Mouse (Mus musculus): ENCODE results near the gene Vmn2r73. TPM values are rescaled to one million over a fixed set of nuclear protein-coding genes. Genes with fewer than 3 reads are reported as not detected.
"Not testable (repeated sequence)": the region's sequence is repeated elsewhere in the genome, so short reads cannot be mapped to it uniquely, and the experiment has no call there.

Gene Vmn2r73
- not detected in 2 replicates for total RNA-seq (2017)

DNA sequence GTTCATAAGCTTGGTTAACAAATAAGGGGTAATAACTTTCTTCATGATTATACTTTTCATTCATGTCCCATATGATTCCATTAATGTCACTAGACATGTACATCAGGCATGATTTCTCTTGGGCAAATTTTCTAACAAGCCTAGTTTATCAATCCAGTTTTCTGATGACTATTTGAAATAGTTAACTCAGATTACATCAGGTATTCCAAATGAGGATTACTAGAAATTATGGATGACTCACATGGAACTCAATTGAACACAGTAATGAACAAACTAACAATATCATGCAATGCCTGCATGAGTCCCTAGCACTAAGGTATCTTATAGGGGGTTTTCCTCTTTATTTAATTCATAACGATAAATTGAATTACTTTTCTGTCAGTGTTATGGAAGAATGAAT, at the start of gene Vmn2r73:
Vmn2r73 (minus strand) TSS at position 101 of the 400 bp plus-strand sequence.
- ATAC-seq (replicated peaks in 1 of 2; ENCODE audit: insufficient read depth in 1 of 2, low FRiP score in 2 of 2, low TSS enrichment in 1 of 2, low read depth in 1 of 2, poor library complexity in 2 of 2, severe bottlenecking in 2 of 2), result no peak

DNA sequence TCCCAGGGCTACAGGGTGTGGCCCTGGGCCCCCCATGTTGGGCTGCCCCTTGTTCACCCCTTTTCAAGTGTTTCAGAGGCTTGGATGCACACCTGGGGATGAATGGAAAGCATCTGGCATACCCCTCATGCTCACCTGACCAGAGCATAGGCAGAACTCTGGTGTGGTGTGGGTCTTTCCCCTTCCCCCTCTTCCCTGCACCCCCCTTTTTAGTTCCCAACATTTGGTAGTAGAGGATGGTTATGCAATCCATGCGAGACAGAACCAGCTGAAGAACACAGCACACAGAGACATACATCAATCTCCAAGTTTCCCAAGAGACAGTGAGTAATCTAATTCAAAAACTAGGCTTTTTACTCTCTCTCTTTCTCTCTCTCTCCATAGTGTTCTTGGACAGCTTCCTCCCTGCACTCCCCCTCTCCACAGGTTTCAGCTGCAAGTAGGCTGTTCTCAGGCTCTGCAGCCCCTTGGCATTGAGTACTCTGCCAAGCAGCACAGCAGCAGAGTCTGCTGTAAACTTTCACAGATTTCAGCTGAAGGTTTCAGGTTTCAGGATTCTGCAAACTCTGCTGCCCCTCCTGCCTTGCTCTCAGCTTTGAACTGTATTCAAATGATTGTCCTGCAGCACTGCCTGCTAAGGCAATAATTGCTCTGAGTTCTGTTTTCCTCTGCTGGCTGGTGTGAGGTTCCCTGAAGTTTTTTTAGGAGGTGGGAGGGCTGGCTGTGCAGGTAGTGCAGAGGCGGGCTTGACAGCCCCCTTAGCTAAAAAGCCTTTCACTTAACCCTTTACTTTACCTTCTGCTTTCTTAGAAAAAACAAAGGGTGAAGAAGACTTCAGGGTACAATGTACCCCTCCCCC, 35.7 kb downstream of the Vmn2r73 start:
- ATAC-seq (replicated peaks in 1 of 2; ENCODE audit: insufficient read depth in 1 of 2, low FRiP score in 2 of 2, low TSS enrichment in 1 of 2, low read depth in 1 of 2, poor library complexity in 2 of 2, severe bottlenecking in 2 of 2), result no peak

DNA sequence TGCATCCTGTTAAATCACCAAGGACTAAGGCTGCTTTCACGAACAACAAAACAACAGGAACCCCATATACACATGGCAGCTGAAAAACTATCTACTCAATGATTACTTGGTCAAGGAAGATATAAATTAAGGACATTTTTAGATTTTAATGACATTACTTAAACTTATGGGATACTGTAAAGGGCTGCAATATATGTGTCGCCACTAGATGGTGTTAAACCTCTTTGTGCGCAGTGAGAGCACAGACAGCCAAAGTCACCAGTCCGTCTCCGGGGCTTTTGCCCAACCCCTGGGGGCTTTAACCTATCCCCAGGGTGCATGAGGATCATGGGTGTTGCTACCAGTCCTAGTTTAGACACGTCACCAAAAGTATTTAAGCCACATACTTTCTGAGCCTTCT, 58.0 kb downstream of the Vmn2r73 start:
- not testable (repeated sequence) for ATAC-seq (replicated peaks in 1 of 2; ENCODE audit: insufficient read depth in 1 of 2, low FRiP score in 2 of 2, low TSS enrichment in 1 of 2, low read depth in 1 of 2, poor library complexity in 2 of 2, severe bottlenecking in 2 of 2)

Other genes starting within 250 kb of the Vmn2r73 start
- not detected in 2 replicates for gene Vmn2r72, start 121.2 kb downstream of the Vmn2r73 start, total RNA-seq (2017)
- gene Vmn2r74, start 85.4 kb upstream of the Vmn2r73 start, total RNA-seq (2017), result not detected in 2 replicates

All from hematopoietic stem cell, adult 5-6 weeks (primary cell).